Mouse (Mus musculus): ENCODE results near the gene Ccdc149. TPM values are rescaled to one million over a fixed set of nuclear protein-coding genes. Genes with fewer than 3 reads are reported as not detected.

Gene Ccdc149
- polyA plus RNA-seq, 1 experiment from 2014 or later = 0.68 TPM

DNA sequence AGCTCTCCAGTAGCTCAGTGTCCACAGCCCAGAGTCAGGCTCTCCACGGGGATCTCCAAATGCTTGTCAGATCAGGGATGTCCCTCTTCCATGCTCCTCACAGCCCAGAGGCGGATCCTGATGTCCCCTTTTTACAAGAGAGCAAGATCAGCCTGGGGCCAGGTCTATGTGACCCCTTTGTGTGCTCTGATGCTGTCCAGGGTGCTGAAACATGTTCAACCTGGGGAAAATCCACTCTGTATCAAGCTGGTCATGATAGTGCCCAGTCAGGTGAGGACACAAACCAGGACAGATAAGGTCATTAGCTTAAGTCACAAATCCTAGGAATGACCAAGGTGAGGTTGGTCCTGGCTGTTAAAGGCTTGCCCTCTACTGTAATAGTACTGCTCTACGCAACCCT lies 59.8 kb downstream of the Ccdc149 start:
- H3K4me2 ChIP-seq (ENCODE audit: low read depth, severe bottlenecking) = no peak overlapping the region
- ATAC-seq (ENCODE audit: insufficient number of reproducible peaks, low FRiP score, low TSS enrichment, low read depth) (0 out of 2 replicates have a peak, but pooled peaks have one; percentile 44), DNase-seq (ENCODE audit: low spot score) (peak; percentile 76)
- no peaks in the 10 kb centered on the region for H3K4me1 ChIP-seq (ENCODE audit: control insufficient read depth, insufficient read depth, low read length)
- 65% methylated on average over 3 of the region's 3 CpGs for WGBS
- H3K27me3 ChIP-seq (ENCODE audit: control insufficient read depth, insufficient read depth, low read length) = no peaks in the 10 kb centered on the region
- H3K9ac ChIP-seq (ENCODE audit: low read length) = no peak overlapping the region
- H3K27ac ChIP-seq (replicated peaks; ENCODE audit: low read depth, low read length) = no peak overlapping the region
- H3K4me3 ChIP-seq (ENCODE audit: low read depth, low read length) = no peak overlapping the region
- no peaks in the 10 kb centered on the region for H3K9me3 ChIP-seq (ENCODE audit: control insufficient read depth, low read length)
- H3K36me3 ChIP-seq (ENCODE audit: control insufficient read depth, insufficient read depth, low read length) = no peaks in the 10 kb centered on the region

DNA sequence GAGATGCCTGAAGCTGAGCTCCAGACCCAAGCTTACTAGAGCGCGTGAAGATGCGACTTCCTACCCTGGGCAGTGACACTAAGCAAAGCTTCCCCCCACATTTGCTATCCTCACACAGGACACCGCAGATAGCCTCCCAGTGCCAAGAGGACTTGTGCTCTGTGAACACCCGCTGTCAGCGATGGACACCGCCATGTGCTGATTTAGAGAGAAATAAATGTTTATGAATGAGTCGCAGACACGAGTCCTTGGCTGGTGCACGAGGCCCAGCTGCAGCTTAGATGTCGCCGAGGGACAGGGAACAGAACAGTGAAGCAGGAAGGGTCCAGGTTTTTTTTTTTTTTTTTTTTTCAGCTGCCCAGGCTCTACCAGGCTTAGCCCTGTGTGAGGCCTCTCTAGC lies 61.1 kb downstream of the Ccdc149 start:
- no peaks in the 10 kb centered on the region for H3K27me3 ChIP-seq (ENCODE audit: control insufficient read depth, insufficient read depth, low read length)
- H3K4me1 ChIP-seq (ENCODE audit: control insufficient read depth, insufficient read depth, low read length) = no peaks in the 10 kb centered on the region
- no peak for DNase-seq (ENCODE audit: low spot score)
- no peaks in the 10 kb centered on the region for H3K9me3 ChIP-seq (ENCODE audit: control insufficient read depth, low read length)
- ATAC-seq (ENCODE audit: insufficient number of reproducible peaks, low FRiP score, low TSS enrichment, low read depth) = no peak
- H3K4me3 ChIP-seq (ENCODE audit: low read depth, low read length) = no peak overlapping the region
- no peak overlapping the region for H3K4me2 ChIP-seq (ENCODE audit: low read depth, severe bottlenecking)
- no peaks in the 10 kb centered on the region for H3K36me3 ChIP-seq (ENCODE audit: control insufficient read depth, insufficient read depth, low read length)
- H3K9ac ChIP-seq (ENCODE audit: low read length) = no peak overlapping the region
- 93% methylated on average over 12 of the region's 12 CpGs for WGBS
- H3K27ac ChIP-seq (replicated peaks; ENCODE audit: low read depth, low read length) = no peak overlapping the region

GRCm38 (mm10) chr5:52408668-52409315 lies 62.5 kb downstream of the Ccdc149 start:
- H3K4me3 ChIP-seq (ENCODE audit: low read depth, low read length) = no peak overlapping the region
- no peak for ATAC-seq (ENCODE audit: insufficient number of reproducible peaks, low FRiP score, low TSS enrichment, low read depth)

DNA sequence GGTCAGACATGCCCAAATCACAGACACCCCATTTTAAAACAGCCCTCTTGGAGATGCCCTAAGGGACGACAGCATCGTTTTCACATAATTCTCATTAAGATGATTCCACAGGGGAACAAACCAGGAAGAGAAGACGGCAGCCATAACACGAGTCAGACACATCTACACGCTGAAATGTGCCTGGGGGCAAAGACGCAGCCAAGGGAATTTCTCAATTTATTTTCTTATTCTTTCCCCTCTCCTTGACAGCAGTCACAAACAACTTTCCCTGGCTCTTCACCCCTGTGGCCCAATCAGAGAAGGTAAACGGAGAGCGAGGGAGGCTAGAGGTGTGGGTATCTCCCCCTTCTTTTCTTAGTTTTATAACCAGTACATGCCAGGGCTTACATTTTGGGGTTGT lies 66.9 kb downstream of the Ccdc149 start:
- H3K9me3 ChIP-seq (ENCODE audit: control insufficient read depth, low read length) = no peaks in the 10 kb centered on the region
- H3K4me2 ChIP-seq (ENCODE audit: low read depth, severe bottlenecking) = no peak overlapping the region
- ATAC-seq (ENCODE audit: insufficient number of reproducible peaks, low FRiP score, low TSS enrichment, low read depth) (no peak), DNase-seq (ENCODE audit: low spot score) (no peak)
- 67% methylated on average over 8 of the region's 8 CpGs for WGBS
- no peak overlapping the region for H3K9ac ChIP-seq (ENCODE audit: low read length)
- H3K4me3 ChIP-seq (ENCODE audit: low read depth, low read length) = no peak overlapping the region
- no peaks in the 10 kb centered on the region for H3K27me3 ChIP-seq (ENCODE audit: control insufficient read depth, insufficient read depth, low read length)
- H3K36me3 ChIP-seq (ENCODE audit: control insufficient read depth, insufficient read depth, low read length) = no peaks in the 10 kb centered on the region
- H3K4me1 ChIP-seq (ENCODE audit: control insufficient read depth, insufficient read depth, low read length) = no peaks in the 10 kb centered on the region
- H3K27ac ChIP-seq (replicated peaks; ENCODE audit: low read depth, low read length) = no peak overlapping the region

More at GRCm38 (mm10) chr5:52408668-52409315, 62.5 kb downstream of the Ccdc149 start:
- H3K27ac ChIP-seq (replicated peaks; ENCODE audit: low read depth, low read length) = no peak overlapping the region
- H3K4me2 ChIP-seq (ENCODE audit: low read depth, severe bottlenecking) = no peak overlapping the region
- H3K4me1 ChIP-seq (ENCODE audit: control insufficient read depth, insufficient read depth, low read length) = no peaks in the 10 kb centered on the region
- H3K9ac ChIP-seq (ENCODE audit: low read length) = no peak overlapping the region
- DNase-seq (ENCODE audit: low spot score) = no peak
- no peaks in the 10 kb centered on the region for H3K36me3 ChIP-seq (ENCODE audit: control insufficient read depth, insufficient read depth, low read length)
- WGBS = 83% methylated on average over 7 of the region's 7 CpGs
- no peaks in the 10 kb centered on the region for H3K9me3 ChIP-seq (ENCODE audit: control insufficient read depth, low read length)
- H3K27me3 ChIP-seq (ENCODE audit: control insufficient read depth, insufficient read depth, low read length) = no peaks in the 10 kb centered on the region

GRCm38 (mm10) chr5:52393756-52394155 lies 77.6 kb downstream of the Ccdc149 start:
- Histone ChIP-seq H3K27me3 (ENCODE audit: control insufficient read depth, insufficient read depth, low read length) (no peaks in the 10 kb centered on the region), H3K9ac (ENCODE audit: low read length) (no peak overlapping the region), H3K27ac (replicated peaks; ENCODE audit: low read depth, low read length) (no peak overlapping the region), H3K4me2 (ENCODE audit: low read depth, severe bottlenecking) (no peak overlapping the region), H3K9me3 (ENCODE audit: control insufficient read depth, low read length) (no peaks in the 10 kb centered on the region), H3K36me3 (ENCODE audit: control insufficient read depth, insufficient read depth, low read length) (no peaks in the 10 kb centered on the region), H3K4me3 (ENCODE audit: low read depth, low read length) (no peak overlapping the region), H3K4me1 (ENCODE audit: control insufficient read depth, insufficient read depth, low read length) (no peaks in the 10 kb centered on the region)
- 88% methylated on average over 4 of the region's 4 CpGs for WGBS
- no peak for DNase-seq (ENCODE audit: low spot score)
- ATAC-seq (ENCODE audit: insufficient number of reproducible peaks, low FRiP score, low TSS enrichment, low read depth) = no peak

DNA sequence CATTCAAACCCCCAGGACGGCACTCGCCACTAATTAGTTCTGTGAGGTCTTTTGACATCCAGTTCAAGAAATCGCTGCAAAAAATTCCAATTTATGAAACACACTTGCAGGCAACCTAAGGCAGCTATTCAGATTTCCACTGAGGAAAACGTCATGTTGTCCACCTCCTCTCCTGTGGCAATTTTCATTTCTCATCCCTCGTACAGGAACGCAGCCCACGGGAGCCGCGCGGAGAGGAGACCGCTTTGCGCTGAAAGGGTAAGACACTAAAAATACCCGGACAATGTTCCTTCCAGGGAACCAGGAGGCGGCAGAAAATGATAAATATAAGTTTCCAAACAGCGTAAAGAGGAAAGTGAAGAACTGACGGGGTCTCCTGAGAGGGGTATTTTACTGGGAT lies 79.8 kb downstream of the Ccdc149 start:
- DNase-seq (ENCODE audit: low spot score) (no peak), ATAC-seq (ENCODE audit: insufficient number of reproducible peaks, low FRiP score, low TSS enrichment, low read depth) (no peak)
- no peak overlapping the region for H3K4me3 ChIP-seq (ENCODE audit: low read depth, low read length)
- no peak overlapping the region for H3K27ac ChIP-seq (replicated peaks; ENCODE audit: low read depth, low read length)
- H3K36me3 ChIP-seq (ENCODE audit: control insufficient read depth, insufficient read depth, low read length) = no peaks in the 10 kb centered on the region
- WGBS = 86% methylated on average over 16 of the region's 16 CpGs
- no peak overlapping the region for H3K4me2 ChIP-seq (ENCODE audit: low read depth, severe bottlenecking)
- no peaks in the 10 kb centered on the region for H3K9me3 ChIP-seq (ENCODE audit: control insufficient read depth, low read length)
- no peaks in the 10 kb centered on the region for H3K4me1 ChIP-seq (ENCODE audit: control insufficient read depth, insufficient read depth, low read length)
- no peak overlapping the region for H3K9ac ChIP-seq (ENCODE audit: low read length)
- no peaks in the 10 kb centered on the region for H3K27me3 ChIP-seq (ENCODE audit: control insufficient read depth, insufficient read depth, low read length)

DNA sequence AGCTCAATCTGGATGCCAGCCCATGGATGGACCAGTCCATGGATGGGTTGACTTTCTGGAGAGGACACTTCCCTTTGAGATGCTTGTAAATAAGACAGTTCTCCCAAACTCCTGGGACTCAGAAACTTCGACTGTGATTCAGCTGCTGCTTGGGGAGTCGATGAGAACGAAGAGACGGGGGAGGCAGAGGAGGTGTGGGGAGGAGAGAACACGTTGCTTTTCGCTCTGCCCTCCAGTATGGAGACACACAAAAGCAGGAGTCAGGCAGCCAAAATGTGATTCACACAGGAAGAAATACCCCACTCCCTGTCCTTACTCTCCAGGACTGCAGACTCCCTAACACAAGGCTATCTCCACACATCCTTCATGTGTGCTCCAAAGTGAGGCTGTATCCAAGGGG lies 80.9 kb downstream of the Ccdc149 start:
- DNase-seq (ENCODE audit: low spot score) (no peak), ATAC-seq (ENCODE audit: insufficient number of reproducible peaks, low FRiP score, low TSS enrichment, low read depth) (no peak)
- Histone ChIP-seq H3K4me2 (ENCODE audit: low read depth, severe bottlenecking) (no peak overlapping the region), H3K4me3 (ENCODE audit: low read depth, low read length) (no peak overlapping the region), H3K9ac (ENCODE audit: low read length) (no peak overlapping the region), H3K4me1 (ENCODE audit: control insufficient read depth, insufficient read depth, low read length) (no peaks in the 10 kb centered on the region), H3K36me3 (ENCODE audit: control insufficient read depth, insufficient read depth, low read length) (no peaks in the 10 kb centered on the region), H3K9me3 (ENCODE audit: control insufficient read depth, low read length) (no peaks in the 10 kb centered on the region), H3K27ac (replicated peaks; ENCODE audit: low read depth, low read length) (no peak overlapping the region), H3K27me3 (ENCODE audit: control insufficient read depth, insufficient read depth, low read length) (no peaks in the 10 kb centered on the region)
- WGBS = 89% methylated on average over 6 of the region's 6 CpGs

DNA sequence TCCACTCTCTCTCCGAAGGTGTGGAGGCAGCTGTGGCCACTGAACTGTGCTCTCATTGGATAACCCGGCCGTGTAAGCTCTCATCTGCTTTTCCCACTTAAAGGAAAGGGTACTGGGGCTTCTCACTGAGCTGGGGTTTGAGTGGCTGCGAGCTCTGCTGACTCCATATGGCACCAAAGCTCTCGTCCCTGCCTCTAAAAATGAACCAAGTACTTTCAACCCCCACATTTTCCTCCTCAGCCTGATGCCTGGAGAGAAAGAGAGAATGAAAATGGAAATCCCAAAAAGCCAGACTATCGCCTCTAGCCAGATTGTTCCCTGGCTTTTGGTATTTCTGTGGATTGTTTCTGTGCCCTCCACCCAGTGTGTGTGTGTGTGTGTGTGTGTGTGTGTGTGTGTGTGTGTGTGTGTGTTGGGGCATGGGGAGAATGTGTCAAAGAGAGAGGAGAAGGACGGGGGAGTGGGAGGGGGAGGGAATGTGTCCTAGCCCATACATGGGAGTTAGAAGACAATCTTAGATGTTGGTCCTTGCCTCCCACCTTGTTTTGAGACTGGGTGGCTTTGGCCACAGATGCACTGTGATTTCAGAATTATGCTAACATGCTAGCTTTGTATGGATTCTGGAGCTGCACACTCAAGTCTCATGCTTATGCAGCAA lies 83.1 kb downstream of the Ccdc149 start:
- H3K27ac ChIP-seq (replicated peaks; ENCODE audit: low read depth, low read length) = no peak overlapping the region
- ATAC-seq (ENCODE audit: insufficient number of reproducible peaks, low FRiP score, low TSS enrichment, low read depth) = no peak
- H3K36me3 ChIP-seq (ENCODE audit: control insufficient read depth, insufficient read depth, low read length) = no peaks in the 10 kb centered on the region
- 67% methylated on average over 7 of the region's 7 CpGs for whole genome bisulfite sequencing
- H3K9me3 ChIP-seq (ENCODE audit: control insufficient read depth, low read length) = no peaks in the 10 kb centered on the region
- DNase-seq (ENCODE audit: low spot score) = no peak
- no peaks in the 10 kb centered on the region for H3K27me3 ChIP-seq (ENCODE audit: control insufficient read depth, insufficient read depth, low read length)
- no peak overlapping the region for H3K9ac ChIP-seq (ENCODE audit: low read length)
- no peak overlapping the region for H3K4me3 ChIP-seq (ENCODE audit: low read depth, low read length)
- no peaks in the 10 kb centered on the region for H3K4me1 ChIP-seq (ENCODE audit: control insufficient read depth, insufficient read depth, low read length)
- no peak overlapping the region for H3K4me2 ChIP-seq (ENCODE audit: low read depth, severe bottlenecking)
